Mouse (Mus musculus) cortical plate, adult 2 months (tissue): Measurements from ENCODE around the gene Cnot6l. TPM values are rescaled to one million over a fixed set of nuclear protein-coding genes. Genes with fewer than 3 reads are reported as not detected.

Experiments
- H3K27ac ChIP-seq: fragments of 200-500 bp; 2 replicates; pipeline ENCODE4 v1.5.1; 2012; ENCODE audit warnings: low read length, control low read depth, inconsistent platforms; ENCODE audit not compliant: insufficient read depth
- H3K4me1 ChIP-seq: fragments of 200-500 bp; 2 replicates; pipeline ENCODE4 v1.6.1; 2011; ENCODE audit warnings: low read length; ENCODE audit not compliant: control insufficient read depth, insufficient read depth
- H3K4me3 ChIP-seq: fragments of 200-500 bp; 2 replicates; pipeline ENCODE4 v1.5.1; 2011; ENCODE audit warnings: mild to moderate bottlenecking, low read length, control low read depth; ENCODE audit not compliant: insufficient read depth
- CTCF ChIP-seq: fragments of 200-500 bp; IDR thresholded peaks from 2 replicates; pipeline ENCODE4 v1.5.1; 2011; ENCODE audit warnings: mild to moderate bottlenecking, control low read depth, low read length; ENCODE audit not compliant: insufficient read depth; ENCODE audit errors: extremely low read depth
- POLR2A ChIP-seq: fragments of 200-500 bp; IDR thresholded peaks from 2 replicates; pipeline ENCODE4 v1.6.1; 2011; ENCODE audit warnings: mild to moderate bottlenecking, low read length, control low read depth; ENCODE audit not compliant: insufficient read depth; ENCODE audit errors: extremely low read depth
- polyA plus RNA-seq: library from polyadenylated mRNA; depleted of rRNA; stranded (reverse); fragments of >200 nt; gene quantifications from 2 replicates; pipeline ENCODE4 v1.2.3, GENCODE M21; 2012

Gene Cnot6l
- polyA plus RNA-seq, 1 experiment: 14.0 TPM

DNA sequence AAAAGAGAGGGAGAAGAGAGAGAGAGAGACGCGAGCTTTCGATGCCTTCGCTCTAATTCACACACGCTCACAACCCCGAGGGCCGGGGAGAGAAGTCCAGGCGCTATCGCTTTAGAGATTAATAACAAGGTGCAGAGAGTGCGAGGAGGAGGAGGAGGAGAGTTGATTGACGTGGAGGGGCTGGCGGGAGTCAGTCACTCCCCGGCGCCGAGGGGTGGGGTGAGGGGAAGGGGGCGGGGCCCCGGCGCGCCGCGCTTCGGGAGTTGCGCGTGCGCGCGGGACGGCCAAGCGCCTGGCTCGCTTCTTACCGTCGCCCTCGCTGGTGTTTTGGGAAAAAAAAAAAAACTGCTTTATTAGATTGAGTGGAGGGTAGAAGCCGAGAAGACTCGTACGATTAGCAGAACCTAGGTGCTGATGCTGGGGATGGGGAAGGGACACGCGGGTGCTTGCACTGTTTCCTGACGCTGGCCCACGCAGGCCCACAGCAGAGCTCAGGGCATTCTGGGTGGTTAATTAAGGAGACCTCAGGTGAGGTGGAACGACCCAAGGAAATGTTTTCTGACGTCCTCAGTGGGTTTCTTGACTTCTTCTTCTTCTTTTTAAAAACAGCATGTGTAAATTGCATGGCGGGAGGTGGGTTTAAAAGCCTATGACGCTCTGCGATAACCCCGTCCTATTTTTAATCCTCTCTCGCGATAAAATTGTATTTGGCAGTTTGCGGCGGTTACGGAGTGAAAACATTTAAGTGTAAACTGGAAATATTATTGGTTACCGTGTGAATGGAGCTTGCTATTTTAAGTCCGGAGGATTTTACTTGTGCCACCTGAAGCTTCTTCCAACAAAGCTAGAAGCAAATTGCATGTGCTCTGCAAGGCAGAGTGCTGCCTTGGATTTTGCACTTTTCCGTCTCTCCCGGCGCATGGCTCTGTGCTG is 1.3 kb downstream of the Cnot6l start:
- H3K4me3 ChIP-seq: peak overlapping the region; percentile 88
- TF ChIP-seq CTCF (no peak), POLR2A (peak; percentile 71)

GRCm38 (mm10) chr5:96161578-96162398 is 2.2 kb downstream of the Cnot6l start:
- peak; percentile 30; the same call in 1 of the 2 replicates for TF ChIP-seq POLR2A
- no peak for TF ChIP-seq CTCF
- Histone ChIP-seq H3K4me1 (no peaks in the 10 kb centered on the region), H3K4me3 (peak overlapping the region; percentile 88), H3K27ac (peak overlapping the region; percentile 97)

More for the DNA sequence above, 1.3 kb downstream of the Cnot6l start:
- H3K4me1 ChIP-seq: no peaks in the 10 kb centered on the region
- peak overlapping the region; percentile 92 for H3K27ac ChIP-seq

DNA sequence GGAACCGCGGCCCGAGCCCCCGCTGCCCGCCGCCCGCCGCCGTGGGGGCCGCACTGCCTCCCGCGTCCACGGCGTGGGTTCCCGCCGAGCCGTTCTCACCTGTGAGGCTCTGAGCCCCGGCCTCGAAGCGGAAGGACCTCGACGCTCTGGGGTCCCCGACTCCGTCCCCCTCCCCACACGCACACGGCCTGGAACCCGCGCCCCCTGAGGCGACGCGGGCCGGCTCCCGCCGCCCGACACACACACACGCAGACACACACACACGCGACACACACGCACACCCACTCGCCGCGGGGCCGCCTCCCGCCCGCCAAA is 2.8 kb downstream of the Cnot6l start:
- Histone ChIP-seq H3K4me3 (peak overlapping the region; percentile 88), H3K27ac (peak overlapping the region; percentile 97), H3K4me1 (no peaks in the 10 kb centered on the region; the same call in 1 of the 2 replicates)
- TF ChIP-seq CTCF (no peak), POLR2A (no peak)

DNA sequence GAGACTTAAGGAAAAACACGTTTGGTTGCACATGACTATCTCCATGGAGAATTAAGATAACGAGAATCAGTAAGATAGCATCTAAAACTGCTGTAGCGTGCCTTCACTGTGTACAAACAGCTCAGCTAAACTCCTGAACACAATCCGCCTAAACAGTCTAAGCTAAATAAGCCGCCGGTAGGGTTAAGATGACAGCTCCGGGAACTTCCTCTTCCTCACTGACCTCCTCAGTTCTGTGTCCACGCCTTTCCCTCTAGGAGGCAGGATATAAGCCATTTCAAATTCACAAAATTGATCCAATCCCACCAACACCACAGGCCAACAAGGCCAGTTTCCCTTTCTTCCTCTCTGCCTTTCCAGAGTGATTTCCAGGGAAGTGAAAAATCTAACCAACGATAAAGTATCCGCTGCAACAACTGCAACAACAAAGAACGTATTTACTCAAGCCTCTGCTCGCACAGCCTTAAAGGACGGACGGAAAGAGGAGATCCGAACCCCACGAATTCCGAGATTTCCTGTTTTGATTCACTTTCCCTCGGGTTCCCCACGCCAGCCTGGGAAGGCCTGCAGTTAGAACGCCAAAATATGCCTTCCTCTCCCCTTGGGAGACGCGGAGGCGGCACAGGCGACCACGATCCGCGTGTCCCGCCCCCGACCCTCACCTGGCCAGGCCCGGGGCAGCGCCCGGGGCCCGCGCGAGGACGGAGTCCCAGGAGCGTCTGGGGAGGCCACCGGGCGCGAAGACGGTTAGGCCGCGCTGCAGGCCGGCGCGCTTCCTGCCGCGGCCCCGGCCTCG is 3.3 kb downstream of the Cnot6l start:
- TF ChIP-seq CTCF: no peak
- TF ChIP-seq POLR2A: no peak
- peak overlapping the region; percentile 97 for H3K27ac ChIP-seq
- H3K4me1 ChIP-seq: no peaks in the 10 kb centered on the region; the same call in 1 of the 2 replicates
- H3K4me3 ChIP-seq: peak overlapping the region; percentile 88

DNA sequence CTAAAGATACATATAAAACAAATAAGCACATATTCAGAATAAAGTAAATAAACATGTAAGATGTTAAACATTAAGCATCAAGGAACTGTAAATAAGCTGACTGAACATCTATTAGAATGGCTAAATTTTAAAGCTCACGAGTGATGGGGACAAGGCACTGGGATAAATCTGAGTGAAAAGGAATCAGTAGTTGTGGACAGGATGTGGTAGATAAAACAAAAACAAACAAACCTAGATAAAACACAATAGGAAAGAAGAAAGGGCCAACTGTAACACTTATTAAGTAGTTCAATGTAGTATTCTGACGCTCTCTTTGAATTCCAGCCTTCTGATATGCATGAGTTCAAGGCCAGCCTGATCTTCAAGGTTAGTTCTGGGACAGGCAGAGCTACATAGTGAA is 21.6 kb downstream of the Cnot6l start:
- Histone ChIP-seq H3K4me3 (no peak overlapping the region), H3K27ac (no peak overlapping the region), H3K4me1 (no peaks in the 10 kb centered on the region)
- TF ChIP-seq CTCF (no peak), POLR2A (no peak)

DNA sequence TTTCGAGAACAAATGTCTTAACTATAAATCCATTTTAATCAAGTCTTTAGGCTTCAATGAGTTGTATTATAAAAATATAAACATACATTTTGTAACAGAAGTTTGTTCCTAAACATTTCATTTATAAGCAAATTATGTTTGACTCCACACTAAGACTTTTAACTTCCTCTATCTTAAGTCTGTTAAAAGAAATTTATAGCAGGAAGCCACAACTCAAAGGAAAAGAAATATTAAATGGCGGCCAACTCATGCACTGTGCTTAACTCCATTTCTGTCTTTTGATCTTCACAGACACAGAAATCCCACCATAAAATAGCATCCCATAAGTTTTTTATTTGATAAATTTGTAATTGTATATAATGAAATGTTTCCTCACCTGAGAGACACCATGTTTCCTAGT is 33.3 kb downstream of the Cnot6l start:
- no peak overlapping the region for H3K27ac ChIP-seq
- no peak for TF ChIP-seq CTCF
- TF ChIP-seq POLR2A: no peak
- peaks cover 1% of the 10 kb centered on the region; the same call in 1 of the 2 replicates for H3K4me1 ChIP-seq
- H3K4me3 ChIP-seq: no peak overlapping the region

DNA sequence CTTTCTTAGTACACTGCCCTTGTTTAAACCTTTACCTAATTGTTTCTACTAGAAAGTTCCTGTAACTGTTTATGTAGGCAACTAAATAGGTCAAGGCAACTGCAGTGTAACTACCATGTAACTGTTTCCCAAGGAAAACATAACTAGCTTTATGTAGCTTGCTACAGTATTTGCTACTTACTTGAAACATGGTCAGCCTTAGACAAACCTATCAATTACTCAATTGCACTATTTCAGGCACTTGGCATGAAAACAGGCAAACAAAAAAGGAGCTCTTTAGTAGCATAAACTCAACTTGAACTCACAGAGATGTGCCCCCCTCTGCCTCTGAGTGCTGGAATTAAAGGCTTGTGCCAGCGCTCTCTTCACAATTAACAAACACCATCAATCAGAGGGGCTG is 37.1 kb downstream of the Cnot6l start:
- Histone ChIP-seq H3K27ac (no peak overlapping the region), H3K4me1 (no peaks in the 10 kb centered on the region), H3K4me3 (no peak overlapping the region)
- TF ChIP-seq CTCF (no peak), POLR2A (no peak)

GRCm38 (mm10) chr5:96114943-96115342 is 49.0 kb downstream of the Cnot6l start:
- Histone ChIP-seq H3K27ac (no peak overlapping the region), H3K4me1 (no peaks in the 10 kb centered on the region), H3K4me3 (no peak overlapping the region)
- TF ChIP-seq CTCF: no peak
- TF ChIP-seq POLR2A: no peak

DNA sequence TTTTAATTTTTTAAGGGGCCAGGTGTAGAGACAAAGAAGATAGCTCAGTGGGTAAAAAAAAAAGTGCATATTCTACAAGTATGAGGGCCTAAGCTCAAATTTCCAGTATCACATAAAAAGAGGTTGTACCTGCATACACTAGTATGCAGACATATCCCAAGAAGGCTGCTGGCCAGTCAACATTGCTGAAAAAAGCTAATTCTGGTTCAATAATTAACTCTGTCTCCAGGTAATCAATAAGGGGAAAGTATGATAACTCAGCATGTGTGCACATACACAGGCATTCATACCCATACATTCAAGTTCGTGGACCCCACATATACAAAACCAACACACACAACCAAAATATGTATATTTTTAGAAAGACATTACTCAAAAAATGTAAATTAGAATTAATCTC is 59.3 kb downstream of the Cnot6l start:
- no peak for TF ChIP-seq POLR2A
- TF ChIP-seq CTCF: no peak
- Histone ChIP-seq H3K4me1 (no peaks in the 10 kb centered on the region), H3K4me3 (no peak overlapping the region), H3K27ac (no peak overlapping the region)
